Mouse (Mus musculus) CH12F3 (cell line): ENCODE measurements around the gene Stxbp1.

Experiments used
- in situ Hi-C: fragments of 300-500 bp; cut with MboI; formaldehyde crosslinking; loops from 2 replicates; pipeline ENCODE4 v1.14.3; 2020; ENCODE audit warnings: low sequenced_read_pairs

Gene Stxbp1

DNA sequence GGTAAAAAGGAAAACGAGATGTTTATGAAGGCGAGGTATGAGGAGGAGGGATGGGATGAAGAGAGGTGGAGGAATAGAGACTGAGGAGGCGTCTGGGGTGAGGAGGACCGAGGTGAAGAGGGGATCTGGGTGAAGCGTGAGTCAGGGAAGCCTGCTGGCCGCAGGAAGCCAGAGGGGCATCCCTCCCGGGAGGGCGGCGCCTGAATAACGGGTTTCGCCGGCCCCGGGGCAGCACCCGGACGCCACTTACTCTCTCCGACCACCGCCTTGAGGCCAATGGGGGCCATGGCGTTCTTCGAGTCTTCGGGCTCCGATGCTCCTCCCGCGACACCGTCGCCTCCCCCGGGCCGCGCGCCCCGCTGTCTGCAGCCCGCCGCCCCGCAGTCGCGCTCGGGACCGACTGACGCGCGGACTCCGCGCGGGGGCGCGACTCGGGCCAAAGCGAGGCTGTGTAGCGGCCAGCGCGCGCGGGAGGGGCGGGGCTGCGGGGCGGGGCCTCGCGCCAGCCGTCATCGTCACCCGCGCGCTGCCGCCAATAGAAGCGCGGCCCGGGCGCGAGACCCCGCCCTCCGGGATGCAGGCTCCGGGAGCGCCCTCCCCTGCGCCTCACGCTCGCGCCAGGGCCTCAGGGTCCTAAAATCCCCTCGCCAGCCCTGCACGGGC is at the start of gene Stxbp1:
Gene Stxbp1, minus strand, starts transcription at position 441 of the 663 bp plus-strand sequence.
- in situ Hi-C loops = no loop called here

DNA sequence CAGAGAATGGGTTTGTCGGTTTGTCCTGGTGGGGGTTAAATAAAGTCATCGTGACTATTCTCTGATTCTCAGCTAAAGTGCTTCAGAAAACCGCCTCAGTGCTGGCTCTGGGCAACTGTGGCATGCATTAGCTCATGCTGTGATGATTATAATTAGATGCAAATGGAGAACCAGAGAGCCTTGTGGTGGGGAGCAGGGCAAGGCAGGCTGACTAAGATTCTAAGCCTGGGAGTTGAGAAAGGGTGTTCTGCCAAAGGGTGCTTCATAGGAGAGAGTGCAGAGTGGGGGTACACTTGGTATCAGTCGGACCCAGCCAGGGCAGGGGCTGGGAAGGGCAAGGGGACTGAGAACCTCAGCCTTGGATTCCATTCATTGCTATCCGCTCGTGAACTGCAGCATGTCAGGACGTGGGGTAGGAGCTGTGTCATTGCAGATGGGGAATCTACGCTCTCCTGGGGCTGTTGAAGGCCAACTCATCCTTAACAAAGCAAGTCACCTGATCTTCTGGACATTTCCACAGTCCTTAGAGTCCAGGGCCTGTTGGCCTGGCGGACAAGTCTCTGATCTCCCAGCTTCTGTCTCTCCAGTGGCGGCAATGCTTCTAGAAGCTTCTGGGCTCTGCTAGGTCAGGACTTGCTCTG is 49.6 kb upstream of the Stxbp1 start:
- in situ Hi-C loops = no loop called here

DNA sequence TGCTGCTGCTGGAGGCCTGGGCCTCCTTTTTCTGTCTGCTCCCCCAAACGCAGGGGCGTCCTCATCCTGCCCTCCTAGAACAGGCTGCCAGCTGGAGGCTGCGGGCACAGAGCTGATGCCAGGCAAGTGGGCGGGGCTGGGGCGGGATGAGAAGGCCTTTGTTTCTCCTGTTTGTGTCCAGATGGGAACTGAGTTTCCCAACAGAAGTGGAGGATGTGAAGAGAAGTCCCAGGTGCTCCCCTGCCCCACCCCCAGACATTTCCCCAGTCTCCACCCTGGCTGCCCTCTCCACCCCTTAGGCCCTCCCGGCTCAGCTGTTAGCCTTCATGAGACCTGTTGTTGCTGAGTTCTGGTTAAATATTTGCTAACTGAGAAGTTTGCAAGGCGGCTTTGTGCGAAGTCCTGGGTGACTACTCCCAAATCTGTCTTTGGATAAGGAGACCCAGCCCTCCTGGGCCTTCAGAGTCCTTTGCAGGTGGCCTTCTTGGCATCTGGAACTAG is 48.6 kb upstream of the Stxbp1 start:
- in situ Hi-C loops = no loop called here

DNA sequence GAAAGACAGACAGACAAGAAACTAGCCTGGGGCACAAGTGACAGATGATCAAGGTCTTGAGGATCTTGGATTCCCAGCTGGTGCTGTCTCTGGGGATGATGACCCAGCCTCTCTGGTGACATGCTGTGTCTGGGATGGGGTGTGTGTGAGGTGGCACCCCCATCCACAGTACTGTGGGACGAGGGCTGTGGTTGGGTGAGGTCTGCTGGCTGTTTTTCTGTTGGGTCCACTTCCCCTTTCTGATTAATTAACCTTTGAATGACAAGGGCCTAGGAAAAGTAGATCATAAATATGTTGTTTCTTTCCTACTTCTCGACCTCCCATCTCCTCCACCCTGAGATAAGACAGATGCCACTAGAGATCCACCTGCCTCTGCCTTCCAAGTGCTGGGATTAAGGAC is 47.1 kb upstream of the Stxbp1 start:
- in situ Hi-C loops = no loop called here

DNA sequence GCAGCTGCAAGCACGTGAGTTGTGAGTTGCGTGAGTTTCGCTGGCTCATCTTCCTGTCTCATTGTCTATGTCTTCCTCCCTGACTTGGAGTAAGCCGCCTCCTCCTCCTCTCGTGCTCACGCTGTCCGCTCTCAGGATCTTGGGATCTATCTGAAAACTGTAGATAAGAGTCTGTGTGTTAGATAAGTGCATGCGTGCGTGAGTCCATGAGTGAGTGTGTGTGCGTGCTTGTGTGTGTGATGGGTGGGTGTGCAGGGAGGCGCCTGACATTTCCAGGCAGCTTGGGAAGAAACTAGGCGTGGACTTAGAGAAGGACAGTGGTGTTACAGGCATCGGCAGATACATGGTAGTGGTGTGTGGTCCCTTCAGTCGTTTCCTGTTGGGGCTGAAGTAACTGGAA is 45.4 kb upstream of the Stxbp1 start:
- in situ Hi-C loops = no loop called here

DNA sequence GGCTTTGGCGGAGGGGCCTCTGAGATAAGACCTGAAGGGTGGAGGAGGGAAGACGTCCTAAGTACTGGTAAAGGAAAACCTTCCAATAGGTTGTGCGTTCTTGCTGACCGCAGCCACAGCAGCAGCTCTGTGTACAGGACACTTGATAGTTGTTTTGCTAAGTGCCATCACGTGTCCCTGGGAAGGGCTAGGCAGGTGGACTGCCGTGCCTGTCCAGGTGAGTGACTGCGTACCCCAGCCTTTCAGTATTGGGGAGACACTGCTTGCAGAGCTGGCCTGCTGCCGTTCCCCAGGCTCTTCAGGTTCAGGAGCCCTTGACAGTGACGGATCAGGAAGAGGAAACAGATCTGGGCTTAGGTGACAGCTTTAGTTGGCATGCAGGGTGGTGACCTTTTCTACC is 44.2 kb upstream of the Stxbp1 start:
- in situ Hi-C loops = no loop called here

DNA sequence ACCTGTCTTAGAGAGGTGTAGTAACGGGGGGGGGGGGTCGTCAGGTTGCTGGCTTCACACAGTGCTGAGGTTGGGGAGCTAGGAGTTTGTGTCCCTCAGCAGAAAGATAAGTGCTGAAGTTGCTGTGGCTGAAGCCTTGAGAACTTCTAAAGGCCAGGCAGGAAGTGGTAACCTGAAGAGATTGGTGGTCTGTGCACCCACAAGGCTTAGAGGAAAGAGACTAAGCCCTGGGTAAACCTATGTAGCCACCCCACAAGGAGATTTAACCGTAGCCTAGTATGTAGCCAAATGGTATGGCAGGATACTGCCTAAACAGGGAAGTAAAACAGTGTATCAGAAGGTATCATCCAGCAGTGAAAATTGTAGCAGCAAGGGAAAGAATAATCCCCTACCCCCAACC is 43.2 kb upstream of the Stxbp1 start:
- in situ Hi-C loops = no loop called here

DNA sequence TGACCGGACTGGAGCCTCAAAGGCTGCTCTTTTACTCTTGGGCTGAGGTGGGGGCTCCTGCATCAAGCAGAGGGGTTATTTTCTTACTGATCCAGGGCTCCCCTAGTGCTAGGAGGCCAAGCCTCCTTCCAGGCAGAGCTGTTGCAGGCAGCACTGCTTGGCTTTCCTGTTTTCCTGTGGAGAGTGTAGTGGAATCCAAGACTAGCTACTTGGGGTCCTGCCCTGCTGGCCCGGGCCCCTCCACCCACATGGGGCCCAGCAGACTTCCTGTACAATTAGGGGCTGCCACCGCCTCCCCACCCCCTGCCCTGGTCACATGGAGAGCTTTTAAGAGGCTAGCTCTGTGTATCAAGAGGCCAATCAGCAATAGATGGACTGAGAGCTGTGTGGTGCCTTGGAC is 41.5 kb upstream of the Stxbp1 start:
- in situ Hi-C loops = no loop called here

DNA sequence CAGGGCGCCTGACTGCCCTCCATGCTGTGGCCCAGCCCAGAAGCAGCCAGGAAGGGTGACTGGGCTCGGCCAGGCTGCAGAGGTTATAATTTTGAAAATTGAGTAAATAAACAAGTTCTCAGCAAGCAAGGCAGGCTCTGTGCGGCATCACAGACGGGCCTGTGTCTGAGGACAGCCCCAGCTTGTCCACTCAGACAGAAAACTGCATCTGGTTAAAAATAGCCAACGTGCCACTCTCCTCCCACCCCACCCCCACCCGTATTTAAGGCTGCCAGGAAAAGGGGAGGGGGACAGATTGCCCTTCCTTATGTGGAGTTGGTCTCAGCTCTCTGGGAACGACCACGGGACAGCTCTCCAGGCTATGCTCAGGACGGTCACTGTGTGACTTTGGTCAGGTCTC is 41.0 kb upstream of the Stxbp1 start:
- in situ Hi-C loops = no loop called here

DNA sequence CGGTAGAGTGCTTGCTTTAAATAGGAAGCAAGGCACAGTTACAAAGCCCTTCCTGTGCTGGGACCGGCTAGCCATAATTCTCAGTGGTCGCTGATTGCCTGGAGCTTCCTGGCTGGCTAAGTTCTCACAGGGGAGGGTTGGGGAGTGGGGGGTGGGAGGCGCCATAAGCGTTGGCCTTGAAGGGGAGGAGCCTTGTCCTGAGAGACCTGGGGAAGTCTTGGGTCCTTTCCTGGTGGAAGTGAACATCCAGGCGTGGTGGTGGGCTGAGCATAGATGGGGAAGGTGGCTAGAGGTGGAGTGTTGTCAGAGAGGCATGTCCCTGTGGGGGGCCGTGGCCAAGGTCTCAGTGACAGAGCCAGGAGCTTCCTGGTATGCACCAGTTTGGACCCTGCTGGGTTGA is 37.7 kb upstream of the Stxbp1 start:
- in situ Hi-C loops = no loop called here

DNA sequence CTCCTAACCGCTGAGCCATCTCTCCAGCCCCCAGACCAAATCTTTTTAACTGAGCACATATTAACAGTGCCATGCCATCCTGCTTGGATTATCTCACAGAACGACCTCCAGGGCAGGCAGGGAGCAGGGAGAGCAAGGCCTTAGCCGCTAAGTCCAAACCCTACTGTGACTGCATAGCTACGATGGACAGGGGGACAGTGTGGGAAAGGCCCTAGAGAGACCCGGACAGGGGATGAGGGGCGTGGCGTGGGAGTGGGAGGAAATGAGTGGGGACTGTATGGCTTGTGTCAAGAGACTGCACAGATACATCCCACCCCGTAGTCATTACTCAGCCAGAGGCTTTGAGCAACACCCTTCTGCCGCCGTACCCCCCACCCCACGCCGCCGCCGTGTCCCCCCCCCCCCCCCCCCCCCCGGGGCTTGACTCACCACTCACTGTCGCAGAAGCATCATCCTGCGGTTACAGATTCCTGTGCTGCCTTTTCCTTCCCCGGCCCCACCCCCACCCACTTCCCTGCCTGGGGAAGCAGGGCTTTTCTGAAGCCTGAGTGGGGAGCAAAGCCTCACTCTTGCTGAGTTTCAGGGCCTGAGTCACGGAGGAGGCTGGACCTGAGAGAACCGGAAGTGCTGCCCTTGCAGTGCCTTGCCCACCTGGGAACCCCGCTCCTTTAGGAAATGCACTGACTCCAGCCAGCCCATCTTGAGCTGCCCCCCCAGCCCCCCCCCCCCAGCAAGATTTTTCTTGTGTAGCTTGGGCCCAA is 35.4 kb upstream of the Stxbp1 start:
- in situ Hi-C loops = no loop called here

DNA sequence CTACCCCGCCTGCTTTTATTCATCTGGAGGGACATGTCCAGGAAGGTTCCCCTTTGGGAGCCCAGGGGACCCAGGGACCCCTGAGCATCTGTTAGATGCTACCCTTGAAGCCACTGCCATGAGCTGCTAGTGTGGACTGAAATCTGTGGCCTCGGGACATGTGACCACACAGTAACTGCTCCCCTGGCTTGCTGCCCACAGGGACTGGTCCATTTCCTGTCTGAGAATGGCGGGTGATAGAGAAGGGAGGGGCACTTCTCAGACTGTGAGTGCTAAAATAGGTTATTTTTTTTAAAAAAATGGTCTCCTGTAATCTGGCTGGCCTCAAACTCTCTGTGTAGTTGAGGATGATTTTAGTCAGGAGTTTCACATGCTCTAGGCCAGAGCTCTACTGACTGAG is 34.7 kb upstream of the Stxbp1 start:
- in situ Hi-C loops = no loop called here

DNA sequence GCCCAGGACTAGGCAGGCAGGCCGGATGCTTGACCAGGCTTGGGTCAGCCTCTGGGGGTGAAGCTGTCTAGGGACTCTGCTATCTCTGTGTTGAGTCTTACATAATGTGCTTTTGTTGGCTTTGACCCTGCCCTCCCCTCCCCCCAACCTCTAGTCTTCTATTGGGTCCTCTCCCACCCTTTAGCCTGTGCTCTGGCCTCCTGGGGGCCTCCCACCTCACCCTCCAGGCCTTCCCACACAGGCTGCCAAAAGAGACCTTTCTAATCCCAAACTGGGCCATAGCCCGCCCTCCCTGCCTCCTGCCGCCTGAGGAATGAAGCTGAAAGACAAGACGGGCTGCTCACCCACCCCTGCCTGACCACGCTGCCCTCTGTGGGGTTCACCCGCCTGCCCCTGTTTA is 34.0 kb upstream of the Stxbp1 start:
- in situ Hi-C loops = no loop called here

DNA sequence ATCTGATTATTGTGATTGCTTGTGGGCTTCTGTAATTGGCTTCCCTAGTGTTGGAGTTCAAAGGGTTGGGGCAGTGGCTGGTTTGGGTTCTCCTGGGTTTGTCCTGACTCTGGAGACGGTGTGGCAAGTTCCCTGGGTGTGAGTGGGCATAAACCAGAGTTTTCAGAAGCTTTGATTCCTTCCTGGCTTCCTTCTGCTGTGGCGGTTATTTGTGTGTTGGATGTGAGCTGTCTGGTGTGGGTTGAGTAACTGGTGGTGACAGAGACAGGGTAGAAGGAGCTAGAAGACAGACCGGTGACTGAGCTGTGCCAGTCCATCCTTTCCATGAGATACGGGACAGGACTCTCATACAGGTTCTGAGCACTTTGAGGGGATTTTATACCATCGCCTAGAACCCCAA is 32.5 kb upstream of the Stxbp1 start:
- in situ Hi-C loops = no loop called here

DNA sequence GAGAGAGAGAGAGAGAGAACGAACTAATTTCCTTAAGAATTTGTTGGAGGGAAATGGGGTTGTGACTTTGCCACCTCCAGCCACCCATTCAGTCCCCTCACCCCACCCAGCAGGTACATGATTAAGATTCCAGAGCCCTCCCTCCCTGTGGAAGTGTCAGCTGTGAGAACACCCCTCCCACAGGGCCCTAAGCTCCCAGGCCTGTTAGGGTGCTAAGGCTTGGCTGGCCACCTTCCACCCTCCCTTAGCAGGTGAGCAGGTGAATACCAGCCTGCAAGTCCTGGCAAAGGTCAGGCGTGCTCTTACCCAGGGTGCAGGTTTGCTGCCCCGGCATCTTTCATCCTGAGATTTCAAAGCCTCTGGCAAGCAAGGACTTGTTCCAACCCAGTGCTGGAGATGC is 31.4 kb upstream of the Stxbp1 start:
- in situ Hi-C loops = no loop called here

DNA sequence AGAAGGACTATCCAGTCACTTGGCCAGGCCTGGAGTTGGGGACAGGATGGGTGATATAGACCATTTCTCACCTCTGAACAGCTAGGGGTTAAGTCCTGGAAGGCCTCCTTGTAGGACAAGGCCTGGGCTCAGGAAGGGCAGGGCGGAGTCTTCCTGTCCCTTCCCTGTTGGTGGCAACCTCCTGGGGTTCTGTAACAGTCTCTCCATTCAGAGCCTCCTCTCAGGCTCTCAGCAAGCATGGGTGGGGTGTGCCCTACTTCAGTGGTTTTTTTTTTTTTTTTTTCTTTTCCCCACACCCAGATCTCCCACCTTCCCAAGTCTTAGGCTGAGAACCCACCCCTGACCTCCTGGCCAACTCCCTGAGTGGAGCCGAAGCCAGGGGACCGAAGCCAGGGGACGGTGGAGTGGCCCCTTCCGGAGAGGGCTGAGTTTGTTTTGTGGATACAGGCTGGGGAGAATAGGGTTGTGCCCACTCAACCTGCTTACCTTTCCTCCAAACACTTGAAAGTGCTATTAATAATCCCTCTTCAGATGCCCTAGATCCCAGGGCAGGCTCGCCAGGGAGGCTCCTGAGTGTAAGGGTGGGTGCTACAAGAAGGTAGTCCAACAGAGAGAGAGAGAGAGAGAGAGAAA is 30.8 kb upstream of the Stxbp1 start:
- in situ Hi-C loops = no loop called here

DNA sequence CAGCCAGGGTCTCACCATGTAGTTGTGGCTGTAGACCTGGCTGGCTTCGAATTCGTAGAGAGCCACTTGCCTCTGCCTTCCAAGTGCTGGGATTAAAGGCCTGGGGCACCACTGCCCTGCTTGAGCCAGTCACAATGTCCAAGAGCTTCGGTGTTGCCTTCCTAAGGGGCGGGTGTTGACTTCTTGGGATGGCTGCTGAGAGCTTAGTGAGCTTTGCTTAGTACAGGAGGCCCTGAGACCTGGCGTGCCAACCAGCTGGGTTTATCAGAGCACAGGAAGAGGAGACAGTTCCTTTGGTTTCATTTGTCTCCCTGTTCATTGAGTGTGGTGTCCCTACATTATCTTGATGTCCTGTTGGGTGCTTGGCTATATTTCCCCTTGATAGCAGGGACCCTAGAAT is 30.3 kb upstream of the Stxbp1 start:
- in situ Hi-C loops = no loop called here

DNA sequence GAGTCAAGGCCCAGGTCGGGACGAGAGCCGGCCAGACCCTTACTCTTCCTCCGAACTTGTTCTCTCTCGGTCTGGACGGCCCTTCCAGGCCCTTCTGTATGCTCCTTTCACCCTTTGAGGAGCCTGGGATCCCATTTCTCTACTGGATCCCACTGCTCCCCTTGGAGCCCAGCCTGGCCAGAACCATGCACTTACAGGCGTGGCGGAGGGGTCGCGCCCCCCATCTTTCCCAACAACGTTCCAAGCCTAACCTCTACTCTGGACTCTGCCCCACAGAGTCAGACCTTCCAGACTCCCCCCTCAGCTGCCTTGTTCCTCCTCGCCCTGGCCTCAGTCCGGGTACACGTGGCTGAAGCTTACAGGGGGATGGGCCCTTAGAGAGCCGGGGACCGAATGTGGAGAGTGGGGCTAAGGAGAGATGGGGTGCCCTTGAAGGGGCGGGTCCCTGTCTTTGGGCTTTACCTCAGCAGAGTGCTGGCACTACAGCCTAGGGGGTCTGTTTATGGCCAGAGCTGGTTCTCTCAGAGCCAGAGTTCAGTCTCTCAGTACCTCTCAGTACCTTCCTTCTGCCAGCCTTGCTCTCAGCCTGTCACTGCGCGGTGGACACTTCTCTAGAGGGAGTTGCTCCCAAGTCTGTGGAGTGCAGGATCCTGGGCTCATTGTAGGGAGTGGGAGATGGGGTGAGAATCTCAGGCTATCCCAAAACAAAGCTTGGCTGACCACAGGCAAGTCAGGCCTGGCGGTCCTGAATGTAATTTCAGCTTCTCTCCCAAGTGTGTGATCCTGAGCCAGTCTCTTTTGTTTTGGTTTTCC is 29.7 kb upstream of the Stxbp1 start:
- in situ Hi-C loops = no loop called here

DNA sequence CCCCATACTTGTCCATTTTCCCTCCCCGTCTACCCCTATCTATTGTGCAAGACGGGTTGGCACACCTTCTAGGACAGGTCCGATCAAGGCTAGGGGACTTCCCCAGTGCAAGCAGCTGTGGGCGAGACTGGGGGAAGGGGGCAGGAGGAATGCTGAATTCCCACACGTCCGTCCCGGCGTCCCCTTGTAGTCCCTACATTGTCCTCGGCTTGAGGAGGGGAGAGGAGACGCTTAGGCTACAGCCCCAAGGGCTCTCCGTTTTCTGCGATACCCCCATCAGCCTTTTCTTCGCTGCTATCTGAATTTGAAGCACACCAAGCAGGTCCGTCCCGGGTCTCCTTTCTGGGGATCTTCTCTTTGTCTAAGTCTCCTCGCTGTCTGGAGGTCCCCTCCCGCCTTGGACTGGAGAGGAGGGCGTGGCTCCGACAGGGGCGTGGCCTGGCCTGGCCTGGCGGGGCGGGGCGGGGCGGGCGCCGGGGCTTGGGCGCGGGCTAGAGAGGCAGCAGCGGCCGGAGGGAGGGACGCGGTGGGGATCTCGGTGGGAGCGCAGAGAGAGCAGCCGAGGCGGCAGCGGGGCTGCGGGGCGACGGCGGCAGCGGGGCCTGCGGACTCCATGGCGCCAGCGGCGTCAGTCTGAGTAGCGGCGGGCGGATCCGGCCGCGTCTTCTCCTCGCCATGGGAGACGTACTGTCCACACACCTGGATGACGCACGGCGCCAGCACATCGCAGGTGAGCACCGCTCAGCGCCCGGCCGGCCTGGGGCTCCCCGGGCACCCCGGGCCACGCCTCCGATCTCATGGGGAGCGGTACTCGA is 28.8 kb upstream of the Stxbp1 start, which contains the start of gene Fam129b:
Gene Fam129b, plus strand, starts transcription at position 440 of the 815 bp plus-strand sequence.
- in situ Hi-C loops = no loop called here
